Mouse (Mus musculus) stomach, postnatal 0 days (tissue): Measurements from ENCODE around the gene Tnmd.

Experiments used
- CTCF ChIP-seq: IDR thresholded peaks from 2 replicates; pipeline ENCODE4 v1.5.1; 2016; ENCODE audit warnings: antibody characterized with exemption, low read depth, mild to moderate bottlenecking, moderate library complexity
- EP300 ChIP-seq: optimal IDR thresholded peaks from 2 replicates; pipeline ENCODE3; 2016; ENCODE audit warnings: antibody characterized with exemption

GRCm38 (mm10) chrX:133898014-133898542 lies 47.3 kb downstream of the Tnmd start, which contains the start of gene Tspan6:
- TF ChIP-seq CTCF (peak; percentile 66), EP300 (no peak)
